Mouse (Mus musculus) ovary, postnatal 14 days (tissue): ENCODE data around the gene Epp13.
"Not testable (repeated sequence)": the region's sequence is repeated elsewhere in the genome, so short reads cannot be mapped to it uniquely, and the experiment has no call there.

Experiments used
- DNase-seq: peaks from one replicate; pipeline ENCODE4 v3.0.0; 2022; ENCODE audit warnings: low spot score

The Epp13 gene

GRCm38 (mm10) chr7:6285366-6285765 lies 32.9 kb downstream of the Epp13 start:
- no peak for DNase-seq

- DNase-seq = peak; percentile 96
Observed at GRCm38 (mm10) chr7:6285842-6286705, 33.6 kb downstream of the Epp13 start, which contains the start of gene Zfp667. Gene Zfp667 (plus strand): TSS chr7:6286579.

GRCm38 (mm10) chr7:6286921-6287531 lies 34.5 kb downstream of the Epp13 start:
- DNase-seq = no peak

- not testable (repeated sequence) for DNase-seq
Observed at GRCm38 (mm10) chr7:6291121-6291520, 38.6 kb downstream of the Epp13 start.

GRCm38 (mm10) chr7:6300796-6301195 lies 48.3 kb downstream of the Epp13 start:
- not testable (repeated sequence) for DNase-seq

- DNase-seq = peak; percentile 7
Observed at GRCm38 (mm10) chr7:6330458-6331232, 78.1 kb downstream of the Epp13 start.

- DNase-seq = peak; percentile 63
Observed at GRCm38 (mm10) chr7:6331233-6331956, 78.9 kb downstream of the Epp13 start, which contains the start of gene Zfp583. Gene Zfp583 (minus strand): TSS chr7:6331285.
